ENCODE assay signal across 24 mouse cellular contexts in genomic region chr6:70072007-70072406, GRCm38 (mm10).
A peak's percentile ranks its signal among the peaks of the same experiment; 100 is the strongest.
DNase-seq lines count a peak whose midpoint lies in the region; ATAC-seq and TF ChIP-seq lines count a peak whose summit lies in the region.
"Had no signal": no experiment of that assay in that cellular context is flagged by ENCODE, and none has a peak within 500 bp of the region (broad histone marks: within the 10 kb centered on the region; RNA-seq: fewer than 3 reads in every experiment).

No protein-coding gene starts in this region.

- no peak overlapping the region for H3K4me2 ChIP-seq in kidney, postnatal 0 days (ENCODE audit: low read length)
- H3K4me2 ChIP-seq: embryonic facial prominence, embryonic 12.5 days; embryonic facial prominence, embryonic 15.5 days; forebrain, embryonic 12.5 days had no signal

- POLR2A ChIA-PET in Patski (lab: Charles Lee): no interaction called here

- intact Hi-C loops in gastrocnemius, adult 2 months (cut with DNase I): no loop called here

- in situ Hi-C loops in Patski (cut with MboI; ENCODE audit: low pct_unique_long_range_greater_than_20kb): no loop called here

- no peak for ATAC-seq in kidney, postnatal 0 days (replicated peaks; ENCODE audit: low FRiP score, low read depth)
- peak; percentile 92 for ATAC-seq in Patski
- ATAC-seq: forebrain, embryonic 14.5 days; forebrain, embryonic 16.5 days had no signal

- H3K27ac ChIP-seq in kidney, postnatal 0 days: no peak overlapping the region
- H3K27ac ChIP-seq in gastrocnemius, adult 2 months: no peak overlapping the region
- H3K27ac ChIP-seq: embryonic facial prominence, embryonic 12.5 days; embryonic facial prominence, embryonic 15.5 days; forebrain, embryonic 10.5 days; forebrain, embryonic 12.5 days had no signal

- H3K36me3 ChIP-seq in kidney, postnatal 0 days (ENCODE audit: insufficient read depth, low read length): no peaks in the 10 kb centered on the region
- H3K36me3 ChIP-seq: embryonic facial prominence, embryonic 12.5 days; embryonic facial prominence, embryonic 15.5 days; forebrain, embryonic 10.5 days; forebrain, embryonic 12.5 days had no signal

- no peaks in the 10 kb centered on the region for H3K27me3 ChIP-seq in kidney, postnatal 0 days (ENCODE audit: insufficient read depth, low read length)
- H3K27me3 ChIP-seq in Patski: no peaks in the 10 kb centered on the region
- H3K27me3 ChIP-seq: embryonic facial prominence, embryonic 12.5 days; embryonic facial prominence, embryonic 15.5 days; forebrain, embryonic 12.5 days had no signal

- H3K9me3 ChIP-seq in kidney, postnatal 0 days (replicated peaks; ENCODE audit: low read length): no peaks in the 10 kb centered on the region
- H3K9me3 ChIP-seq: embryonic facial prominence, embryonic 12.5 days; embryonic facial prominence, embryonic 15.5 days; forebrain, embryonic 10.5 days; forebrain, embryonic 12.5 days had no signal

- H3K4me1 ChIP-seq in kidney, postnatal 0 days (replicated peaks; ENCODE audit: insufficient read depth, low read length): no peaks in the 10 kb centered on the region
- H3K4me1 ChIP-seq: embryonic facial prominence, embryonic 12.5 days; embryonic facial prominence, embryonic 15.5 days; forebrain, embryonic 10.5 days; forebrain, embryonic 12.5 days had no signal

- 52% methylated on average over 3 of the region's 3 CpGs for WGBS in kidney, postnatal 0 days

- peak; percentile 2 for DNase-seq in kidney, postnatal 0 days (ENCODE audit: low spot score)
- no peak for DNase-seq in kidney, postnatal 36 days
- DNase-seq in Muller cell, postnatal 12 days (ENCODE audit: inconsistent ontology term): peak; percentile 81
- peak; percentile 25 for DNase-seq in Patski (ENCODE audit: low read depth, low spot score)
- peak; percentile 58 for DNase-seq in retina, postnatal 1 day
- DNase-seq in thymus, adult 18-20 months: no peak
- DNase-seq in gastrocnemius, adult 2 months: no peak
- DNase-seq: adrenal gland, adult 2 months; adrenal gland, postnatal 10 days; adrenal gland, postnatal 25 days; cerebellum, adult 11 months; cerebellum, adult 18-20 months; cerebellum, adult 8-10 months; cerebellum, adult 9-11 months; cerebellum, postnatal 14 days; cerebellum, postnatal 36 days; embryo, embryonic 11 days had no signal

- CTCF ChIA-PET in Patski (lab: Charles Lee): interaction anchor here (1.3 kb wide), 1 partner anchor 31 kb away, joined by 4 read pairs; no protein-coding TSS in a partner anchor

- no peak overlapping the region for H3K4me3 ChIP-seq in kidney, postnatal 0 days (replicated peaks; ENCODE audit: low read depth, low read length)
- no peak overlapping the region for H3K4me3 ChIP-seq in gastrocnemius, adult 2 months
- H3K4me3 ChIP-seq: embryonic facial prominence, embryonic 12.5 days; embryonic facial prominence, embryonic 15.5 days; erythroblast, embryonic 14.5 days; forebrain, embryonic 10.5 days; forebrain, embryonic 12.5 days had no signal

- no peak for TF ChIP-seq CTCF in kidney, postnatal 0 days (IDR thresholded peaks at IDR 0.05; ENCODE audit: low read depth)
- no peak for TF ChIP-seq CTCF in Patski (IDR thresholded peaks at IDR 0.05)
- no peak for TF ChIP-seq CTCF in gastrocnemius, adult 2 months (IDR thresholded peaks at IDR 0.05)

- no peak overlapping the region for H3K9ac ChIP-seq in kidney, postnatal 0 days (ENCODE audit: low read depth, low read length)
- H3K9ac ChIP-seq: embryonic facial prominence, embryonic 12.5 days; embryonic facial prominence, embryonic 15.5 days; forebrain, embryonic 12.5 days had no signal

Comparison
In these comparisons a context has a peak if more than half of its experiments do, and no peak if none do; other contexts are left out.
1. DNase-seq: peak in kidney, postnatal 0 days (single experiment), Muller cell, postnatal 12 days (single experiment), Patski (single experiment) and retina, postnatal 1 day (single experiment); none in kidney, postnatal 36 days (0 of 2), thymus, adult 18-20 months (0 of 2) and gastrocnemius, adult 2 months (single experiment).